Mouse (Mus musculus) limb, embryonic 15.5 days (tissue): ENCODE data around the gene Ostf1. TPM values are rescaled to one million over a fixed set of nuclear protein-coding genes. Genes with fewer than 3 reads are reported as not detected.

Experiments used
- ATAC-seq: fragments of 200-750 bp; cut with Nextera tagmentation; 2 replicates; pipeline ENCODE4 v1.8.0; 2017; ENCODE audit warnings: low read depth, moderate TSS enrichment; ENCODE audit not compliant: insufficient number of reproducible peaks, low FRiP score, low TSS enrichment
- H3K27ac ChIP-seq: fragments of 300-500 bp; sonication (generic); 2 replicates; pipeline ENCODE4 v1.5.1; 2015; ENCODE audit warnings: moderate library complexity, mild to moderate bottlenecking, inconsistent platforms
- H3K27me3 ChIP-seq: fragments of 300-500 bp; sonication (generic); 2 replicates; pipeline ENCODE4 v1.6.1; 2015; ENCODE audit warnings: inconsistent platforms
- H3K36me3 ChIP-seq: fragments of 300-500 bp; sonication (generic); 2 replicates; pipeline ENCODE4 v1.6.1; 2015; ENCODE audit warnings: inconsistent platforms
- H3K4me1 ChIP-seq: fragments of 300-500 bp; sonication (generic); 2 replicates; pipeline ENCODE4 v1.6.1; 2015; ENCODE audit warnings: inconsistent platforms
- H3K4me2 ChIP-seq: fragments of 300-500 bp; sonication (generic); 2 replicates; pipeline ENCODE4 v1.6.1; 2015; ENCODE audit warnings: mild to moderate bottlenecking, inconsistent platforms
- H3K4me3 ChIP-seq: fragments of 300-500 bp; sonication (generic); 2 replicates; pipeline ENCODE4 v1.5.1; 2015; ENCODE audit warnings: mild to moderate bottlenecking, inconsistent platforms
- H3K9ac ChIP-seq: fragments of 300-500 bp; sonication (generic); 2 replicates; pipeline ENCODE4 v1.6.1; 2015; ENCODE audit warnings: inconsistent platforms
- H3K9me3 ChIP-seq: fragments of 300-500 bp; sonication (generic); 2 replicates; pipeline ENCODE4 v1.6.1; 2016; ENCODE audit warnings: inconsistent platforms
- WGBS: fragments of 180-500 bp; shearing (Covaris S2); methylation state at CpG from one replicate; pipeline ENCODE4 v1.1.7; 2015; 5-methylcytosine and 5-hydroxymethylcytosine counted together
- polyA plus RNA-seq: library from polyadenylated mRNA; unstranded; fragments of >200 nt; fragmentation: Nextera tagmentation; extraction: Ambion mirVana; gene quantifications from 2 replicates; pipeline ENCODE4 v1.2.1, GENCODE M21; 2015

Gene Ostf1
- polyA plus RNA-seq, 1 experiment from 2014 or later, result 154 TPM

DNA sequence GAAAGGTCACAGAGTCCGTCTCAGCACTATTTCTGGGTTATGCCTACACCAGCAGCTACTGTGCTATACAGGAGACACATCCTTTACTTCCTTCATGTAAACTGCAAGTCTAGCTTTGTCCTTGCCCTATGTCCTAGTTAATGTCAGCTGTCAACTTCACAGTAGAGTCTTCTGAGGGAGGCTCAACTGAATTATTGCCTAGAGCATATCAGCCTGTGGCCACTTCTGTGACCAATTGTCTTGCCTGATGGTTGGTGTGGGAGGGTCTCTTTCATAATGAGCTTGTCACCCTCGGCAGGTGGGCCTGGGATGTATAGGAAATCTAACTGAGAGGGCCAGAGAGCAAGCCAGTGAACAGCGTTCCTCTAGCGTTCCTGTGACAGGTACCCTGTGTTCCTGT lies 11.8 kb upstream of the Ostf1 start:
- H3K9me3 ChIP-seq, result no peaks in the 10 kb centered on the region
- no peak overlapping the region for H3K4me3 ChIP-seq
- no peak overlapping the region for H3K4me2 ChIP-seq
- no peak overlapping the region for H3K27ac ChIP-seq
- no peak for ATAC-seq
- H3K9ac ChIP-seq, result no peak overlapping the region
- no peaks in the 10 kb centered on the region; the same call in 1 of the 2 replicates for H3K36me3 ChIP-seq
- H3K27me3 ChIP-seq, result no peaks in the 10 kb centered on the region
- WGBS, result 63% methylated on average over 4 of the region's 4 CpGs
- H3K4me1 ChIP-seq, result no peaks in the 10 kb centered on the region

DNA sequence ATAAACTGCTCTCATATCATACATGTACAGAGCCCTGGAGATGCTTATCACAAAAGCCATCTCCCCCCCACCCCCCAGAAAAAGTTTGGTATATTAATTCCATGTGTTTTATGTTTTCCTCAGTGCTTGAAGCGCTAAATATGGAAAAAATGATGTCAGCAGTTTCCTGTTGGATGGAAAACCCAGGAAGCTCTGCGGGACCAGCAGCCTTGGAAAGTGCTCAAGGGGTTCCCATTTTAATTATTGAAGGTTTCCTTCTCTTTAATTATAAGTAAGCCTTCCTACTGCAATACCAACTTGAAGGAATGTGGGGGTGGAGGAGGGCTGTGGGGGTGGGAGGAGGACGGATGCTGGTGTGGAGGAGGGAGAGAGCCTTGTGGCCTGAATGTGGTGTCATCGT lies 9.4 kb upstream of the Ostf1 start:
- ATAC-seq, result no peak
- 48% methylated on average over 4 of the region's 4 CpGs for WGBS
- Histone ChIP-seq H3K27me3 (no peaks in the 10 kb centered on the region), H3K36me3 (no peaks in the 10 kb centered on the region; the same call in 1 of the 2 replicates), H3K9me3 (no peaks in the 10 kb centered on the region), H3K9ac (no peak overlapping the region), H3K4me3 (no peak overlapping the region), H3K4me1 (no peaks in the 10 kb centered on the region), H3K4me2 (no peak overlapping the region), H3K27ac (no peak overlapping the region)

DNA sequence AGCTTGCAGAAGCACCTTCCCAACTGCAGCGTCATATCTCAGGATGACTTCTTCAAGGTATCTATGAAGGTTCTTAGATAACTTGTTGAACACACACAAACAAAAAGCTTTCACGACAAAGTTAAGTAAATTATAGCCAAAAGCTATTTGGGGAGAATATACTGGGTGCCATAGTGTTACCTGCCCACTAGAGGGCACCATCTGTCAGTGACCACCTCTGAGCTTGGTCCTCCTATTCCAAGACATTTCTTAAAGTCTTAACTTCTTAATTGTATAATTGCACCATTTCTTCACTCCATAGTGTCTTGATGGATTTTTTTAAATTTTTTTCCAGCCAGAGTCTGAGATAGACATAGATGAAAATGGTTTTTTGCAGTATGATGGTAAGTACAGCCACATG lies 7.9 kb upstream of the Ostf1 start:
- H3K27ac ChIP-seq, result no peak overlapping the region
- H3K9me3 ChIP-seq, result no peaks in the 10 kb centered on the region
- no peaks in the 10 kb centered on the region for H3K27me3 ChIP-seq
- WGBS, result 26% methylated on average over 2 of the region's 2 CpGs
- no peaks in the 10 kb centered on the region for H3K4me1 ChIP-seq
- ATAC-seq, result no peak
- H3K36me3 ChIP-seq, result no peaks in the 10 kb centered on the region; the same call in 1 of the 2 replicates
- H3K9ac ChIP-seq, result no peak overlapping the region
- H3K4me2 ChIP-seq, result no peak overlapping the region
- no peak overlapping the region for H3K4me3 ChIP-seq

DNA sequence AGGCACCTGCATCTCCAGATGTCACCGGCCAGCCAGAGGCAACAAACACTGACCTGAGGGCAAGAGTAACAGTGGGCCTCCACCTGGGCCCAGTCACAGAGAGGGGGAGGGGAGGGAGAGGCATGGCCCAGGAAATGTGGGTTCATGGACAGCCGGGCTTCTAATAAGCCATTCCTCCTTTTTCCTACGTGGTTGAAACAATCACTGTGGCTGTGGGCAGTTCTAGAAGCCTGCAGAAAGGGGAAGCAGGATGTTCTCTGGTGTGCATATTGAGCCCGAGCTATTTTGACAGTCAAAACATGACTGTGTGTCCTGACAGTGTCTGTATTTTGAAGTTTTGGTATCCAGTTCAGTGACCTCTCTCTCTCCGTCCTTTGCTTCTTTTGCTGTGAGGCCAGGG lies 7.3 kb upstream of the Ostf1 start:
- no peak for ATAC-seq
- H3K4me1 ChIP-seq, result no peaks in the 10 kb centered on the region
- WGBS, result 50% methylated on average over 5 of the region's 5 CpGs
- no peak overlapping the region for H3K4me3 ChIP-seq
- no peak overlapping the region for H3K27ac ChIP-seq
- no peak overlapping the region for H3K9ac ChIP-seq
- no peaks in the 10 kb centered on the region; the same call in 1 of the 2 replicates for H3K36me3 ChIP-seq
- H3K4me2 ChIP-seq, result no peak overlapping the region
- H3K9me3 ChIP-seq, result no peaks in the 10 kb centered on the region
- H3K27me3 ChIP-seq, result no peaks in the 10 kb centered on the region

DNA sequence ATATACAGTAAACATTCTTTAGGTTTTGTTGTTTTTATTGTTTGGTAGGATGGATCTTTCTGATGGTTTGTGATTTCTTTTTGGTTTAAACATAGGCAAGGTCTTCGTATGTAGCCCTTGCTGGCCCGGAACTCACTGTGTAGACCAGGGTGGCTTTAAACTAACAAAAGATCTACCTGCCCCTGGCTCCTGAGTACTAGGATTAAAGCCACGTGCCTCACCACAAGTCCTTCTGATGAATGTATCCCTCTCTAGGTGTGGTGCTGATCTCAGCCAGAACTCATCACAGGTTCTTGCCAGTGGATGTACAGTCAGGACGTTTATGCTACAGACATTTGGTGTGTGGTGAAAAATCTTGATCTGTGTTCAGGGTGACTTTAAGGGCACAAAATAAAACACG lies 6.3 kb upstream of the Ostf1 start:
- Histone ChIP-seq H3K4me3 (no peak overlapping the region), H3K27me3 (no peaks in the 10 kb centered on the region), H3K27ac (no peak overlapping the region), H3K9me3 (no peaks in the 10 kb centered on the region), H3K4me1 (no peaks in the 10 kb centered on the region), H3K9ac (no peak overlapping the region), H3K4me2 (no peak overlapping the region), H3K36me3 (no peaks in the 10 kb centered on the region; the same call in 1 of the 2 replicates)
- 68% methylated on average over 5 of the region's 5 CpGs for WGBS
- no peak for ATAC-seq

DNA sequence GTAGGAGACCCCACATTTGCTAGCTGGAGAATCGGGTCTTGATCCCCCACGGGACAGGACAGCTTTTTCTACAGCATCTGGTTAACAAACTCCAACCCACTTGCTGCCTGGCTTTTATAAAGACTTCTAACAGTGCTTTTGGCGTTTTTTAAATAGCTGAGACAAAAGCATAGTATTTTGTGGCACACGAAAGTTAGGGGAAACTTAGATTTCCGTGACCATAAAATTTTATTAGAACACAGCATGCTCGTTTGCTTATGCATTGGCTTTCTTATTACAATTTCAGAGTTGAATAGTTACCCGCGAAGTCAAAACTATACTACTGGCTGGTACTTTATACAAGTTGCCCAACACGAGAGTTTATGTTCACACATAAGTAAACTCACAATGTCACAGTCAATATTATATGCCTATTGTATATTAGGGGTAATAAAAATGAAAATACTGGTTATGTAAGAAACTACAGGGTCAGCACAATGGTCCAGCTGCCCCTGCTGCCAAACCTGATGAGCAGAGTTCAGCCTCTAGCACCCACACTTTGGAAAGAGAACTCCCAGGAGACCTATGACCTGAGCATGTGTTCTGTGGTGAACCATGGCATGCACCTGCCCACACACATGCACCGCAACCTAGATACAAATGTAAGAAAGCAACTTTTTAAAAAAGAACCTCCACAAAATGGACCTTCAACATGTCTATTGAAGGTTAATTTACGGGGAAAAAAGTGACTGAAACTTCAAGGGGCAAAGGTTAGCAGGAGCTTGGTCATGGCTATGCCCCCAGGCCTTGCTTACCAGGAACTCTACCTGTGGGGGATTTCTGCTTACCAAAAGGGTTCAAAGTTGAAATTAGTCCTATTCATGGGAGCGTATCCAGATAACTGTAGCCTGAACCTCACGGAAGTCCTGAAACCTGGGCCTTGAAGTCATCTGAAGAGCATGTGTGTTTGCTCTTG lies 885 bp upstream of the Ostf1 start:
- peak overlapping the region; percentile 39 for H3K9ac ChIP-seq
- H3K9me3 ChIP-seq, result no peaks in the 10 kb centered on the region
- ATAC-seq, result no peak
- H3K36me3 ChIP-seq, result no peaks in the 10 kb centered on the region
- WGBS, result 44% methylated on average over 13 of the region's 13 CpGs
- no peaks in the 10 kb centered on the region for H3K27me3 ChIP-seq
- peak overlapping the region; percentile 91; the same call in 1 of the 2 replicates for H3K27ac ChIP-seq
- peak overlapping the region; percentile 69 for H3K4me2 ChIP-seq
- peak overlapping the region; percentile 91 for H3K4me3 ChIP-seq
- H3K4me1 ChIP-seq, result peaks cover 16% of the 10 kb centered on the region; the same call in 1 of the 2 replicates

DNA sequence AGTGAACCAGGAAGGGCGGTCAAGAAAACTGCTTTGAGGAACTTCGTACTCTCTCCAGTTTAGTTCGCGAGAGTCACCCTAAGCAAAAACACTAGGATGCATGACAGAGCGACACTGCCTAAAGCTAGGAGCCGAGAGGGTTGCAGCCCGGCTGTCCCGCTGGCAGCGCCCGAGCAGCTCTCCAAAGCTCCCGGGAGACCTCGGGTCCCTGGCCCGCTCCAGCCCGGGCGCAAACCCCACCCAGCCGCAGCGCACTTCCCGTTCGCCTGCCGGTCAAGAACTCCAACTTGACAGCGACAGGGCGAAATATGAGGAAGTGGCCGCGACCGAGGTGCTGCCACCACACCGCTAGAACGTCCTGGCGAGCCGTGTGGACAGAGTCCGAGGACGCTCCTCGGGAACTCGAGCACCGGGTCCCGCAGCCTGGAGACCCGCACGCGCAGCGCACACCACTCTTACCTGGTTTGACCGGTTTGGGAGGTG lies 421 bp downstream of the Ostf1 start:
- WGBS, result under 1% methylated on average over 40 of the region's 40 CpGs
- H3K4me2 ChIP-seq, result peak overlapping the region; percentile 69

DNA sequence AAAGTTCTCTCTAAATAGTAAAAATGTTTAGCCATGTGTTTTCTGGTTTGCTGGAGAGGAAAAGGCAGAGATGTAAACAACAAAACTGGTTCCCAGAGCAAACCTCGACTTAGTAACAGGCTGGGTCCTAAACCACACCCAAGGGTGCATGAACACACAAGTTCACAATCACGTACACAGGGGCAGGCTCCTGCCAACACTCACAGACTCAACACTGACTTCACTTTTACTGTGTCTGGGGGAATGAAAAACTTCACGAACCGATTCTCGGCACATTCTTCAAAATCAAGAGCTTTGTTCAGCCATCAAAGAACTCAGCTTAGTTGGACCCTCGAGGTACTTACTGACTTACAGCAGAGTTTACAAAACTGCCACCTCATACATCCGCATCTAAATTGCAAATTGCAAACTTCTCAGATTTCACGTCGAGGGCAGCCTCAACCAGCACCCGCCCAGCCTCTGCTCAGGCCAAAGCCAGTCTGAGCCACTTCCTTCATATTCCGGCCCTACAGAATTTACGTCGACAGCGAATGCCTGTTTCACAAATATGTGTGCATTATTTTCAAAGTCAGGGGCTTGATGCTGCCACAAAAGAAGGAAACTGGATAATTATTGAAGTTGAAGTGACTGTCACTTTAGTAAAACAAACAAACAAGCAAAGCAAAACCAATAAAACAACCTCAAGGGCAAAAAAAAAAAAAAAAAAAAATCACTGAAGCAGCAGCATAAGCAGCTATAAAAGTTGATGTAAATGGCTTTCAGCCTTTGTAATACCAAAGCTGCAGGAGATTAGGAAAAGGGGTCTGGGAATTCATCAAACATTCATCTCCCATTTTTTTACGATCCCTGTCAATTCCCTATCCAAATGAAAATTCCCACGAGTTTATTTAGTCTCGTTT lies 1.2 kb downstream of the Ostf1 start:
- peak overlapping the region; percentile 91 for H3K4me3 ChIP-seq

More for the DNA sequence above, 421 bp downstream of the Ostf1 start:
- ATAC-seq, result peak; percentile 72
- no peaks in the 10 kb centered on the region for H3K27me3 ChIP-seq
- peak overlapping the region; percentile 91 for H3K27ac ChIP-seq
- peak overlapping the region; percentile 74 for H3K9ac ChIP-seq
- peak overlapping the region; percentile 91 for H3K4me3 ChIP-seq
- no peaks in the 10 kb centered on the region for H3K9me3 ChIP-seq
- no peaks in the 10 kb centered on the region for H3K36me3 ChIP-seq
- H3K4me1 ChIP-seq, result peaks cover 16% of the 10 kb centered on the region; the same call in 1 of the 2 replicates

DNA sequence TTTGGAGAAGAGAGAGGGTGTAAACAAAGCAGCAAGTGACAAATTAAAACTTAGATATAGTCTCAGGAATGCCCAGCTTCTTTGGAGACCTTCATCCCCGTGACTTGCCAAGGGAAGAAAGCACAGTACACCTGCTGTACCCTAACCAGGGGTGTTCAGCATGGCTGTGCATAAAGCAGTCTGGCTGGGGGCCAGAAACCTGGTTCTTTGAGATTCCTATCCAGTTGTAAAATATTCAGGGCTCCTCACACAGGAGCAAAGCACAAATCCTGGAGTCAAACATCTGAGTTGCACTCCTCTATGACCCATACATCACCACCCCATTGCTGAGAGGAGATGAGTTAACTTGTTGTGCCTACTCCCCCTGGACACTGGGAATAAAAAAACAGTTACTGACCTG lies 2.0 kb downstream of the Ostf1 start:
- no peak for ATAC-seq
- Histone ChIP-seq H3K9ac (no peak overlapping the region), H3K4me2 (no peak overlapping the region; the same call in 1 of the 2 replicates), H3K4me3 (peak overlapping the region; percentile 91; the same call in 1 of the 2 replicates), H3K9me3 (no peaks in the 10 kb centered on the region), H3K27ac (no peak overlapping the region), H3K4me1 (peaks cover 16% of the 10 kb centered on the region; the same call in 1 of the 2 replicates), H3K27me3 (no peaks in the 10 kb centered on the region), H3K36me3 (no peaks in the 10 kb centered on the region)
- 27% methylated on average over 1 of the region's 1 CpGs for WGBS

More for the DNA sequence above, 1.2 kb downstream of the Ostf1 start:
- no peak overlapping the region for H3K9ac ChIP-seq
- H3K4me2 ChIP-seq, result peak overlapping the region; percentile 69
- no peaks in the 10 kb centered on the region for H3K9me3 ChIP-seq
- ATAC-seq, result no peak
- H3K36me3 ChIP-seq, result no peaks in the 10 kb centered on the region
- H3K27me3 ChIP-seq, result no peaks in the 10 kb centered on the region
- H3K4me1 ChIP-seq, result peaks cover 16% of the 10 kb centered on the region; the same call in 1 of the 2 replicates
- H3K27ac ChIP-seq, result peak overlapping the region; percentile 91
- WGBS, result 5% methylated on average over 17 of the region's 17 CpGs

DNA sequence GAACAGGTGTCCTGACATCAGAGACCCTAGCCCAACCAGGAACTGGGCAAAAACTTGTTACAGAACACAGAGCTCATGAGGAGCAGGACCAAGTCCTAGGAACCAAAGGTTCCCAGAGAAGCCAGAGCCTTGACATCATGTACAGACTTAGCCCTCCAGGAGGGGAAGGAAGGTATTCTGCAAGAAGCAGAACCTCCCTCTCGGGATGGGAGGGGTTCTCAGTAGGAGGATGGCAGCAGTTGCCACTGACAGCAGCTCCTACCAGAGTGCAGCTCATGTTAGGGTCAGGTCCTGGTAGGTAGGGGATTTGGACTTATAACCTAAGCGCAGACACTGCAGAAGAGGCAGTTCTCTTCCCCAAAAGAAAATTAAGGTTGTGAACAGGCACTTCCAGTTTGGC lies 7.7 kb downstream of the Ostf1 start:
- no peak overlapping the region for H3K9ac ChIP-seq
- H3K27ac ChIP-seq, result no peak overlapping the region
- no peak overlapping the region for H3K4me2 ChIP-seq
- H3K4me3 ChIP-seq, result no peak overlapping the region
- no peaks in the 10 kb centered on the region for H3K36me3 ChIP-seq
- no peaks in the 10 kb centered on the region for H3K9me3 ChIP-seq
- 73% methylated on average over 2 of the region's 2 CpGs for WGBS
- H3K4me1 ChIP-seq, result 0 out of 2 replicates have a peak, but pooled peaks cover 3% of the 10 kb centered on the region
- H3K27me3 ChIP-seq, result no peaks in the 10 kb centered on the region
- ATAC-seq, result no peak

DNA sequence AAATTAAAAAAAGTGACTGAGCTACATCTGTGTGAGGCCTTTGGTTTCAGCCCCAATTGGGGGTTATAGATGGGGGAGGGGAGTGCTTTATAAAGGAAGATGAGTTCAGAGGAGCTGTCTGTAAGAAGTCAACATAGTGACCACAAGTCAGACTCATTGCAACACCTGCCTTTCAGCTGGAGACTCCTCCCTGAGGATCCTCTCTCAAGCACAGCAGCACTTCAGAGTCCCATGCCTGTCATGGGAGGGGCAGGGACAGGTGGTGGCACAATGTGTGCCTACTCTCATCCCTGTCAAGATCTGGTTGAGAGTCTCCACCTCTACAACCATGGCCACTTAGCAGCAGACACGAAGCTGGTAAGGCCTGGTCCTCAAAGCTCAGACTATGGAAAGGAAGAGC lies 11.9 kb downstream of the Ostf1 start:
- WGBS, result 77% methylated on average over 1 of the region's 1 CpGs
- Histone ChIP-seq H3K4me2 (no peak overlapping the region), H3K27ac (no peak overlapping the region), H3K27me3 (no peaks in the 10 kb centered on the region), H3K4me3 (no peak overlapping the region), H3K4me1 (0 out of 2 replicates have a peak, but pooled peaks cover 5% of the 10 kb centered on the region), H3K9ac (no peak overlapping the region), H3K36me3 (no peaks in the 10 kb centered on the region), H3K9me3 (no peaks in the 10 kb centered on the region)
- no peak for ATAC-seq
